Mouse (Mus musculus): ENCODE measurements around the gene Rps4x.
A peak's percentile ranks its signal among the peaks of the same experiment; 100 is the strongest.
"Not testable (repeated sequence)": the region's sequence is repeated elsewhere in the genome, so short reads cannot be mapped to it uniquely, and the experiment has no call there.

Rps4x gene

DNA sequence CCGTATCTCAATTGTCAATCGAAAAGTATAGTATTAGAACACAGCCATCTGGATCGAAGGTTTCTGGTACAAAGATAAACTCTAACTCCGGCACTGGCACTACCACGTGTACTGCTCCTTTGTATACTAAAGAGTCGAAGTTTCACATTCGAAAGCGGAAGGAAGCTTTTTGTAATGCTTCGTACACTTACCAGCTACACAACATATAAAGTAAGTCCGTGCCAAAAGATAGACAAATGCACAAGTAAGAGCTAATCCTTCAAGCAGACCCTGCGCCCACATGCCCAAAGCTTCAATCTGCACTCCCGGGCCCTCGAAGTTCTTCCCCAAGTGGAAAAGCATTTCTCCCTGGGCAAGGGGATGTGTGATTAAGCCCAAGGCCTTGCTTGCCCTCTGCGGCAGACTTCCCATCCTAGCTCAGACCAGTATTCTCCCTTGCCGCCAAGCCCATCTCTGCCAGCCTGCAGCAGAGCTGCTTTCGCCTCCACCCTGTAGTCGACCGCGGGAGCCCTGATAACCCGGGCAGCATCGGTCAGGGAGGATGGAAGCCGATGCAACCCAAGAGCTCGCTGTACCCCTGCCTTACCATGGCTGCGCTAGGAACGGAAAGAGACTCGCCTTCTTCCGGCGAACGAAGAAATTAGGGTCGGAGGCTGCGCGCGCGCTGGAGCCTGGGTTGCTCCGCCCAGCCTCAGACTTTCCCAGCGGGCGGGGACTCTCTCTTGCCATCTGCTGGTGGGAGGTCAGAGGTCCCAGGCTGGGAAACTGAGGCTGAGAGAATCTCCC, at the start of gene Rps4x:
Rps4x (minus strand) TSS at position 683 of the 786 bp plus-strand sequence.
- peak; percentile 88 for DNase-seq (ENCODE audit: low spot score in 2 of 2)

DNA sequence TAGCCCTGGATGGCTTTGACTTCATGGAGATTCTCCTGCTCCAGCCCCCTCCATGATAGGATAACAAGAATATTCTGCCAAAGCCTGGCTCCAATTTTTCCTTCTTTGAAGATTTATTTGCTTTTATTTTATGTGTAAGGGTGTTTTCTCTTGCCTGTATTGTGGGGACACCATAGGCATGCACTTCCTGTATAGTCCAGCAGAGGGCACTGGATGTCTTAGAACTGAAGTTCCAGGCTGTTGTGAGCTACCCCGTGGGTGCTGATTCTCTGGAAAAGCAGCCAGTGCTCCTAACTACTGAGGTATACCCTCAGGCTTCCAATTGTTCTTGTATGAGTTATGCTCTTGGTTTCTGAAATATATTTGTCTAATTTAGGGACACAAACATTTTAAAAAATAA, 29.9 kb upstream of the Rps4x start:
- DNase-seq (ENCODE audit: low spot score in 2 of 2) = peak in 1 of 2 experiments; percentile 25

DNA sequence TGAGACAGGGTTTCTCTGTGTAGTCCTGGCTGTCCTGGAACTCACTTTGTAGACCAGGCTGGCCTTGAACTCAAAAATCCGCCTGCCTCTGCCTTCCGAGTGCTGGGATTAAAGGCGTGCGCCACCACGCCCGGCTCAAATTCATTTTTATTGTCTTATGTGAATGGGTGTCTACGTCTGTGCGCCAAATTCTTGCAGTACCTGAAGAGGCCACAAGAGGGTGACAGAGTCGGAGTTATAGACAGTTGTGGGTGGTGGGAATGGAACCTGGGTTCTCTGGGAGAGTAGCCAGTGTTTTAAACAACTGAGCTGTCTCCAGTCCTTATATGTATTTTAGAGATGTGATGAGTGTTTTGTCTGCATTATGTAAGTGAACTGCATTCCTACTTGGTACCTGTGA, 26.2 kb upstream of the Rps4x start:
- not testable (repeated sequence) for DNase-seq (ENCODE audit: low spot score in 2 of 2)

DNA sequence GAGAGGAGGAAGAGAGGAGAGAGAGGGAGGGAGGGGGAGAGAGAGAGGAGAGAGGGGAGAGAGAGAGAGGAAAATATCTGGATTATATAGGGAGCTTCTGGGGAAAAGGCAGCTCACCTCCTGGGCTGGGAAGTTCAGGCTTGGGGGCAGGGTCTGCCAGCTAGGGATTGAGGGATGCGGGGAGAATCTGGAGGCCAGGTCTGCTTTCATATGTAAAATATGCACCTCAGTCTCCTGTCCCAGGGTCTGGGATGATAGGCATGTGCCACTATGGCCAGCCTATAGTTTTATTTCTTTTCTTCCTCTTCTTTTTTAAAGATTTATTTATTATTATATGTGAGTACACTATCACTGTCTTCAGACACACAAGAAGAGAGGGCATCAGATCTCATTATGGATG, 1.6 kb upstream of the Rps4x start:
- no peak for DNase-seq (ENCODE audit: low spot score in 2 of 2)

DNA sequence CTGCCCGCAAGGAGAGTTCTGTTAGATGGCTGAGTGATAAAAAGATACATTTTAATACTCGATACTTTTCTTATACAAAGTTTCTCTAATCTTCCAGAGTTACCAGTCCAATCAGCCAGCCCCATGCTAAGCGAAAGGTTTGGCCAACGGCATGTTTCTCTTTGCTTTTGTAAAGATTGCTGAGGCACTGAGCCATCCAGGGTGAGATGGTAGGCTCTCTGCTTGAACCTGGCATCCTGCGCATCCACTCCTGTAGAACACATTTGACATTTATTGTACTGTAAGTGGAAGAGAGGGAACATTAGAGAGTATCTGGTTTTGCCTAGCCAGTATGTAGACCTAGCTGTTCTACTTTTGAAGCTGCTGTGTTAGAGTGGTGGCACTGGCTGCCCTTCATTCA, 387 bp upstream of the Rps4x start:
- DNase-seq (ENCODE audit: low spot score in 2 of 2) = no peak

DNA sequence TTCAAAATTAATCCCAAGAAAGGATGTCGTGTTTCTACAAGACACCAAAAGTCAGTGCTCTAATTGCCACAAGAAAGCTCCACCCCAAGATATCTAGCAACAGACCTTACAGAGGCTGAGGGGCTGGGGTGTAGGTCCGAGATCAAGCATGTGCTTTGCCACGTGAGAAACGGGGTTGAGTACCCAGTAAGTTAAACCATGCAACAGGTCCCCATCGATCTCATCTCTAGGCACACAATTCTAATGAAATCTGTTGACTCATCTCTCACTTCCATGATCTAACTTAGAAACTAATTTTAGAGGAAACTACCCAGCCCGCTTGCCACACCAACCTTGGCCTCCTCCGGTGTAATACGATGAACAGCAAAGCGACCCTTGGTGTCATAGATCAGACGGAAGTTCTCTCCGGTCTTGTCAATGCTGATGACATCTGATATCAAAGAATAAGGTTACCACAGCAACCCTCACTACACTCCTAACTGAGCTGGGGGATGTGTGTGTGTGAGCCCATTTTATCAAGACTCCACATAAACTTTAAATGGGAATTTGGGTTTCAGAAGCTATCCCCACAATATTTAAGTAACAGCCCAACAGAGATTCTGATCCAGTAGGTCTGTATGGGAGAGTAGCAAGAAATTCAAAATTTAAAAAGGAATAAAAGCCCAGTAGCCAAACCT, 2.0 kb downstream of the Rps4x start:
- no peak for DNase-seq (ENCODE audit: low spot score in 2 of 2)

DNA sequence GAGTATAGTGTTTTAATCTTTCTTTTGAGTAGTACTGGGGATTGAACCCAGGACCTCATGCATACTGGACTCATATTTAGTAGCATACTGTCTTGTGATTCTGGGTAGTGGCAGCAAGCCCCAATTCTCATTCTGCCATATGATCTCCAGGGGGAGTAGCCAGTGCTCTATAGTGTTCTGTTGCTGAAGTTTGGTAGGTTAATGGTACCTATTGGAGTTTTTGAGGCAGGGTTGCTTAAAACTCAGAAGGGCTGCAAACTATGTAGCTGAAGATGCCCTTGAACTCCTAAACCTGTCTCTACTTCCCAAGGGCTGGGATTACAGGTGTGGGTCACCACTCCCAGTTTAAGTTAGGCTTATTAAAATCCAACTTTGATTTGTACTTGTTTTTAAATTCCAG, 6.6 kb downstream of the Rps4x start:
- no peak for DNase-seq (ENCODE audit: low spot score in 2 of 2)

DNA sequence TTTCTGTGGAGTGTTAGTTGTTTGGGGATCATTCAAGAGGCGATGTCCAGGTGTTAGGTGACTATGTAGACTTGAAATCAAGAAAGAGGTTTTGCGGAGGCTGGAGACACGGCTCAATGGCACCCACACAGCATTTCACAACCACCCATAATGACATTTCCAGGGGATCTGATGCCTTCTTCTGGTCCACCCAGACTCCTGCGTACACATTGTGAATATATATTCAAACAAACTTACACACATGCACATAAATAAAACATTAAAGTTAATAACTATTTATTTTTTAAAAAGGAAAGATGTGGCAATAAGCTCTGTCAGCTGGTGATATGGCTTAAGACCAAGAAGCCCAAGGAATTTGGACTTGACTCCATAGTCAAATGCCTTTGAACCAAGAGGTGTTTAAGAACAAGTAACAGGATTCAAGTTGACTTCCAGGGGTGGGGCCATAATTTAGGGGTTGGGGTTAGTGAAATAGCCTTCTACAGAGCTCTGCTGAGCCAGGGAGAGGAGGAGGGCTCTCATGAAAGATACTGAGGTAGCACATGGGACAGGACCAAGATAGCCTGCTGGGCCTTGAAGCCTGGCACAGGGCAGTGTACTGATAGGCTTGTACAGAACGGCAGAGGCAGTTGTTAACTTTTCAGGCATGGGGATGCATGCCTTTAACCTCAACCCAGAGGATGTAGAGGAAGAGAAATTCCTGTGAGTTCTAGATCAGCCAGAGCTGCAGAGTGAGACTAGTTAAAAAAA, 13.5 kb downstream of the Rps4x start:
- no peak for DNase-seq (ENCODE audit: low spot score in 2 of 2)

DNA sequence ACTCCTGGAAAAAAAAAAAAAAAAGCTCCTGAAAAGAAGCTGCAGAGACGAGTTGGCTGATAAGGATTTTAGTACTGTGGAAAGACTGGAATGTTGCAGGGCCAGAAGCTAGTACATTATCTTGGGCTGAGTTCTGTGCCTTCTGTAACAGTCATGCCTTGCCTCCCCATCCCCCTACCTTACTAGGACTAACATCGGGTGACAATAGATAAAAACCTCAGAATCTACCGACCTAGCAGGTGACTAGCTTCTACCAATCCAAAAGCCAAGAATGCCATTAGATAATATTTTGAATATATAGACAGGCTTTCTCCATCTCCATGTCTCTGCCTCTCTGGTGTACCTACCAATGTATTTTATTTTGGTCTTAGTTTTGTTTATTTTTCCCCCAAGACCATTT, 18.3 kb downstream of the Rps4x start:
- no peak for DNase-seq (ENCODE audit: low spot score in 2 of 2)

DNA sequence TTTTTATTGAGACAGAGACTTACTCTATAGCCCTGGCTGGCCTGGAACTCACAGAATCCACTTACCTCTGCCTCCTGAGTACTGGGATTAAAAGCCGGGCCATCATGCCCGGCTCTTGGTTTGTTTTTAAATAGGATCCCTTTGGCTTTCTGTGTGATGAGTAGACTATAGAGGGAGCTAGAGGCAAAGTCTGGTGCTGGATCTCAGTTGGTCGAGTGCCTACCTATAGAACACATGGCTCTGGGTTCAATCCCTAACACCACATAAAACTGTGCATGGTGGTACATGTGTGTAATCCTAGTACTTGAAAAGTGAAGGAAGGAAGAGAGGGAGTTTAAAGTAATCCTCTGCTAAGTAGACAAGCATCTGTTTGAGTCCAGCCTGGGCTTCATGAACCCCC, 19.1 kb downstream of the Rps4x start:
- no peak for DNase-seq (ENCODE audit: low spot score in 2 of 2)

DNA sequence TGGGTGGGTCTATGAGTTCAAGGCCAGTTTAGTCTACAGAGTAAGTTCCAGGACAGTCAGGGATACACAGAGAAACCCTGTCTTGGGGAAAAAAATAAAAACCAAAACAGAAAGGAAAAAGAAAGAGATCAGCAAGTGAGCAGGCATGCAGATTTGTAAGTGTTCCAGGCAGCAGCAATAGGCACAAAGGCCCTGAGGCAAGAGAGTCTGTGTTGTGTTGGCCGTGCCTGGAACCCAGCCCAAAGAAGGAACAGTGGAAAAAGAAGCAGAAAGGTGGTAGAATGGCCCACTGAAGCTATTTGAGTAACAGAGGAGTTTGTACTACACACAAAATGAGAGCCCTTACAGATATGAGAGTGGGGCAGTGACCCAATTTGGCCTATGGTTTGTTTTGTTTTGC, 19.5 kb downstream of the Rps4x start:
- DNase-seq (ENCODE audit: low spot score in 2 of 2) = no peak

DNA sequence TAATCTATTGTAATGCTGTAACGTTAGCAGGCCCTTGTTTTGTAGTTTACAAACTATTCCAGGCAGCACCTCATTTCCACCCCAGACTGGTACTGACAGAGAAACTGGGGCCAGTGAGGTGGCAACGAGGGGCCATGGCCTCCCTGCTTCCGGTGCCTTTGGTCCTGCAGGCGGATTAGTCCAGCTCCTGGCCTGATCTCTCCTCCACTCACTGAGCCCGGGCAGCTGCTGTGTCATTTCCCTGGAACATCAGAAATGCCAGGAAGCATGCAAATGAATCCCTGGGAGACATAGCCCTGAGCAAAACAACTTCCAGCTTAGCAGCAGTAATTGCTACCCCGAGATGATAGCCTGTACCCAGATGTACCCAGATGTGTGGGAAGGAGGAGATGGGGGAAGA, 22.2 kb downstream of the Rps4x start:
- DNase-seq (ENCODE audit: low spot score in 2 of 2) = no peak

DNA sequence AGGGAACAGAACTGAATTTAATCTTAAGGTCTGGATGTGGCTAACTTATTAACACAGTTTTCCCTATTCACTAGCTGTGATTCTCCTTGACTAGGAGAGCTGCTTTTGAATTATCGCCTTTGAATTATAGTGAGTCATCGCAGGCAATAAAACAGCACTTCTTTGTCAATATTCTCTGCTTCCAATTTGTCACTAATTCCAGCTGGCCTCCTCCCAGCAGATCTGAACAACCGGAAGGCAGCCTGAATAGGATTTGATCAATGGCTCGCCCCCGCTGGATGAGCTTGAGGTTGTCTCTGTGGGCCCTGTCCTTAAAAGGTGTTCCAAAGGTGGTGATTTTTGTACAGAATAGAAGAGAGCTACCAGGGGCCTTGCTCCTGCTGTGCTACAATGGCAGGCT, 22.7 kb downstream of the Rps4x start:
- DNase-seq (ENCODE audit: low spot score in 2 of 2) = peak in 1 of 2 experiments; percentile 34

DNA sequence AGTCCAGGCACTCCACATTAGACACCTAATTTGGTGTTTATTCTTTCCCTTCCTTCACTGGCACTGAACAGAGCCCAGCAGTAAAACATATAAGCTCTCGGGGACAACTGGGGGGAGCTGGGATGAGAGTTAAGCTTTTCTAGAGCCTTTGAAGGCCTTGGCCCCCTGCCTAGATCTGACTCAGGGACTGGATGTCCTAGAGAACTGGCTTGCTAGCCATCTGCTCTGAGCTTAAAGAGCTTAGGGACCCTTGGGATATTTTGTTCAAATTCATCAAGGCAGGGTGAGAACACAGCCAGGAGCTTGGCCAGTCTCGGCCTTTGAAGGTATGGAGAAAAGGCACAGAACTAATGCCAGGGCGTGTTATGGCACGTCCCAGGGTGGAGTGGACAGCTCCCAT, 25.7 kb downstream of the Rps4x start:
- DNase-seq (ENCODE audit: low spot score in 2 of 2) = peak in 1 of 2 experiments; percentile 26

DNA sequence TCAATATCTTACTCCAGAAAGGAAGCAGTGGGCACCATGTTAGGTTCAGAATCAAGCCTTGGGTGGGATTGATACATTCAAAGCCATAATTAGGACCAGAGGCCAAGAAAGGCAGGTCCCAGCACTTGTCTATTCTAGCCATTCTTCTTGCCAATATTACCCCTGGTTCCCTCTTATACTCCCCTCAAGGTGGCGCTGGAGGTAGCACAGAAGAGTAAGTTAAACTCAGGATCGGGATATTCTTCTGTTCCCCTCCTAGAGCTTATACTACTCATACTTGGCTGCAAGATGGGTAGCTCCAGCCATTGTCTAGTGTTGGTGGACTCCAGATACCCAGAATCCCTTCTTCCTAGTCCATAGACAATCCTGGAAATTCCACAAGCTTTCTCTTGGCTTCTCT, 26.1 kb downstream of the Rps4x start:
- DNase-seq (ENCODE audit: low spot score in 2 of 2) = no peak

DNA sequence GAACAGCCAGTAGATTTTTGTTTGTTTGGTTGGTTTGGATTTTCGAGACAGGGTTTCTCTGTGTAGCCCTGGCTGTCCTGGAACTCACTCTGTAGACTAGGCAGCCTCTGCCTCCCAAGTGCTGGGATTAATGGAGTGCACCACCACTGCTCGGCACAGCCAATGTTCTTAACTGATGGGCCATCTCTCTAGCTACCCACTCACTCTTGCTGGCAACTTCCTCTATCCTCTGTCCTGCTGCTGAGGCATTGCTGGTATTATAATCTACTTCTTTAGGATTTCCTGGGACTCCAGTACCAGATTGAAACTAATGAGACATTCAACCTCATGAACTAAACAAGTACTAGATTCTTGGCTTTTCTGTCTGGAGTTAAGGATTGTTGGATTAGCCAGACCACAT, 28.7 kb downstream of the Rps4x start:
- no peak for DNase-seq (ENCODE audit: low spot score in 2 of 2)

DNA sequence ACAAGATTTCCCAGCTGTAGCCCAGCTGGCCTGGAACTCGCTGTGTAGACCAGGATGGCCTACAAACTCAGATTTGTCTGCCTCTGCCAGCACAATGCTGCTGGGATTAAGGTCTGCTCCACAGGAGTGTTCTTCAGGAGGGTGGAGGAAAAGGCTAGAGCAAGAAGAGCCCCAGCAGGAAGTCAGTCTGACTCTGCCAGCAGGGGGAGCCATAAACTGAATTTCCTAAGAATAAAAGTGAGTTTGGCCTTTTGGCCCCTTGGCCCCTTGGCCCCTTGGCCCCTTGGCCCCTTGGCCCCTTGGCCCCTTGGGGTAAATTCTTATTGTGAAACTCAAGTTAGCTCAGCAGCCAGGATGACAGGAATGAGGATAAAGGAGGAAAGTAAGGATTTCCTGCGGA, 29.4 kb downstream of the Rps4x start:
- peak in 1 of 2 experiments; percentile 22 for DNase-seq (ENCODE audit: low spot score in 2 of 2)

DNA sequence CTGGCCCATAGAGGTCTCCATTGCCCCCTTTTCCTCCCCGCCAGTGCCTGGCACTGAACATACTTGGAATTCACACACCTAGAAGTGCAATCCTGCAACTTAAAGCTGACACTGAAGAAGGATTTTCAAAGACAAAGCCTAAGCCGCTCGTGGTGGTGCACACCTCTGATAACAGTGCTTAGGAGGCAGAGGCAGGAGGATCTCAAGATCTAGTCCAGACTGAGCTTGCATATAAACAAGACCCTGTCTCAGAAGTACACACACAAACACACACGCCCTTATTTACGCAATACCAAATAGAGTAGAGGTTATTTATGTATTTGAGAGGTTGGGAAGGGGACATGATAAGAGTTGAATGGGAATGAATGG, 31.8 kb downstream of the Rps4x start:
- no peak for DNase-seq (ENCODE audit: low spot score in 2 of 2)

DNA sequence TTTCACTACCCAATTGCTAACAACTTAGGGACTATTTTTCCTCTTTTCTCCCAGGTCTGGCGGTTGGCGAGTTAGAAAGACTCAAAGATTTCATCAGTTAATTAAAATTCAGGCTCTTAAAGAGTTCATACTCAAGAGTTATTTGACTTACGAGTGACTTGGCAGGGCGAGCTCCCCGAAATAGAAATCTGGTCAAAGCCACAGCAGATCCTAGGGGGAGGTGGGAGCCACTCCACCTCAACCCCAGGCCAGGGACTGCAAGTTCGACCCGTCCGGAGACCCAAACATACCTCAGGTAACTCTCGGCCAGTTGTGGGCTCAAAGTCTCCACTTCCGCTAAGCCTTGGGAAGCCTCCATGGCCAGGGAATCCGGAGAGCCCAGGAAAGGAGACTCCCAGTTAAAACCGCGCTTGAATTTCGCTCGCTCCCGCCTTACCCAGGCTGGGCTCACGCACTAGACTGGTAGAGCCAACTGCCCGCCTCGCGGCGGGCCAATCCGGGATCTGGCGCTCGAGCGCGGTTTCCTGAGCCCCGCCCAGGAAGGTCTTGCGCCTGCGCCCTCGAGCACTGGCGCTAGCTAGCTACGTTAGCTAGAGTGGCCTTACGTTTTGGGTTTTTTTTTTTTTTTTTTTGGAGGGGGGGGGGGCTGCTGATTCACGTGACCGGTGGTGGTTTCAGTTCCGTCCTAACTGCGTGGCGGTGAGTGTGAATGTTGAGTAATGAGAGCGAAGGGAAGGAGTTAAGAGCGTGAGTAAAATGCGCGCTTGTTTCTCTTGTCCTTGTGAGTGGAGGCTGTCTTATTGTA, 32.4 kb downstream of the Rps4x start, which contains the start of gene Ercc6l:
Ercc6l (minus strand) TSS at position 474 of the 805 bp plus-strand sequence.
- peak; percentile 94 for DNase-seq (ENCODE audit: low spot score in 2 of 2)

DNA sequence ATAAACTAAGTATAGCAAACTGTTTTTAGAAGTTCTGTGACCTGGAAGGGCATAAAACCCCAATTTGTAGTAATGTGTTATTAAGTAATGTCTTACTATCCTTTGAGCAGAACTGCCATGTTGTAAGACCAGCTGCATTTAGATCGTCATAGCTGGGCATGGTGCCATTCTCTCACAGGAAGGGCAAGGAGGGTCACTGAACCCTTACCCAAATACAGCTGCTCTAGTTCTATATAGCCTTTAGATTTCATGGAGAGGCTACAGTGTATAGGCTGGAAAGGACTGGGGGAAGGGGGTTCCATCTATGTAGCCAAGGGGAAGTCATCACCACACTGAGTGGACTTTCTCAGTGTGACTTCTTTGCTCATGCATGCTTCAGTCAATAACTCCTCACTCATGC, 48.0 kb downstream of the Rps4x start:
- no peak for DNase-seq (ENCODE audit: low spot score in 2 of 2)
